In genomic region chr19:34191645-34192007, GRCm38 (mm10) we compare ENCODE assay signal across 8 mouse cellular contexts. TPM values are rescaled to one million over a fixed set of nuclear protein-coding genes. Genes with fewer than 3 reads are reported as not detected.
DNase-seq lines count a peak whose midpoint lies in the region; ATAC-seq lines count a peak whose summit lies in the region.

No protein-coding gene starts in this region.

- H3K27ac ChIP-seq in liver, embryonic 11.5 days (ENCODE audit: low read depth, low read length): no peak overlapping the region
- no peak overlapping the region for H3K27ac ChIP-seq in embryonic facial prominence, embryonic 15.5 days (replicated peaks)
- H3K27ac ChIP-seq in intestine, embryonic 16.5 days (ENCODE audit: low read length): 0 out of 2 replicates have a peak overlapping the region, but pooled peaks have one; percentile 84
- H3K27ac ChIP-seq in neural tube, embryonic 13.5 days (replicated peaks): peak overlapping the region; percentile 68; the same call in 1 of the 2 replicates

- no peaks in the 10 kb centered on the region for H3K36me3 ChIP-seq in liver, embryonic 11.5 days (ENCODE audit: control insufficient read depth, insufficient read depth, low read length)
- H3K36me3 ChIP-seq in embryonic facial prominence, embryonic 15.5 days: no peaks in the 10 kb centered on the region
- no peaks in the 10 kb centered on the region for H3K36me3 ChIP-seq in intestine, embryonic 16.5 days (ENCODE audit: control insufficient read depth, insufficient read depth, low read length)
- H3K36me3 ChIP-seq in neural tube, embryonic 13.5 days: no peaks in the 10 kb centered on the region

- peak overlapping the region; percentile 70 for H3K4me3 ChIP-seq in liver, embryonic 11.5 days (ENCODE audit: low read depth, low read length)
- H3K4me3 ChIP-seq in embryonic facial prominence, embryonic 15.5 days (replicated peaks): peak overlapping the region; percentile 63
- peak overlapping the region; percentile 78 for H3K4me3 ChIP-seq in intestine, embryonic 16.5 days (ENCODE audit: low read length)
- H3K4me3 ChIP-seq in neural tube, embryonic 13.5 days: peak overlapping the region; percentile 60

- peak overlapping the region; percentile 76 for H3K4me2 ChIP-seq in liver, embryonic 11.5 days
- H3K4me2 ChIP-seq in embryonic facial prominence, embryonic 15.5 days (replicated peaks): peak overlapping the region; percentile 95
- H3K4me2 ChIP-seq in intestine, embryonic 16.5 days (ENCODE audit: low read depth, low read length): peak overlapping the region; percentile 87
- H3K4me2 ChIP-seq in neural tube, embryonic 13.5 days: peak overlapping the region; percentile 87

- H3K4me1 ChIP-seq in liver, embryonic 11.5 days (replicated peaks; ENCODE audit: control insufficient read depth, insufficient read depth, low read length): 0 out of 2 replicates have a peak, but pooled peaks cover 5% of the 10 kb centered on the region
- H3K4me1 ChIP-seq in embryonic facial prominence, embryonic 15.5 days: peaks cover 26% of the 10 kb centered on the region
- H3K4me1 ChIP-seq in intestine, embryonic 16.5 days (ENCODE audit: control insufficient read depth, insufficient read depth, low read length): peaks cover 3% of the 10 kb centered on the region; the same call in 1 of the 2 replicates
- peaks cover 8% of the 10 kb centered on the region; the same call in 1 of the 2 replicates for H3K4me1 ChIP-seq in neural tube, embryonic 13.5 days (replicated peaks)

- no peaks in the 10 kb centered on the region for H3K27me3 ChIP-seq in liver, embryonic 11.5 days (replicated peaks; ENCODE audit: control insufficient read depth, insufficient read depth, low read length)
- H3K27me3 ChIP-seq in embryonic facial prominence, embryonic 15.5 days: no peaks in the 10 kb centered on the region
- no peaks in the 10 kb centered on the region for H3K27me3 ChIP-seq in intestine, embryonic 16.5 days (replicated peaks; ENCODE audit: control insufficient read depth, insufficient read depth, low read length)
- H3K27me3 ChIP-seq in neural tube, embryonic 13.5 days: no peaks in the 10 kb centered on the region

- H3K9me3 ChIP-seq in liver, embryonic 11.5 days (ENCODE audit: control insufficient read depth, low read length): no peaks in the 10 kb centered on the region
- H3K9me3 ChIP-seq in embryonic facial prominence, embryonic 15.5 days (replicated peaks): no peaks in the 10 kb centered on the region
- H3K9me3 ChIP-seq in intestine, embryonic 16.5 days (ENCODE audit: control insufficient read depth, low read length): no peaks in the 10 kb centered on the region
- no peaks in the 10 kb centered on the region for H3K9me3 ChIP-seq in neural tube, embryonic 13.5 days

- H3K9ac ChIP-seq in liver, embryonic 11.5 days (ENCODE audit: low read depth, low read length): peak overlapping the region; percentile 68; the same call in 1 of the 2 replicates
- H3K9ac ChIP-seq in embryonic facial prominence, embryonic 15.5 days: no peak overlapping the region
- H3K9ac ChIP-seq in intestine, embryonic 16.5 days (ENCODE audit: low read depth, low read length): peak overlapping the region; percentile 87
- peak overlapping the region; percentile 76 for H3K9ac ChIP-seq in neural tube, embryonic 13.5 days

- ATAC-seq in liver, embryonic 11.5 days (replicated peaks; ENCODE audit: low FRiP score): no peak
- no peak; the same call in 1 of the 2 replicates for ATAC-seq in embryonic facial prominence, embryonic 15.5 days (ENCODE audit: insufficient number of reproducible peaks, low FRiP score, low TSS enrichment, low read depth)
- ATAC-seq in intestine, embryonic 16.5 days: no peak
- ATAC-seq in neural tube, embryonic 13.5 days (ENCODE audit: low read depth): peak; percentile 44

- 31% methylated on average over 10 of the region's 10 CpGs for WGBS in liver, embryonic 11.5 days
- 16% methylated on average over 10 of the region's 10 CpGs for WGBS in embryonic facial prominence, embryonic 15.5 days
- 30% methylated on average over 10 of the region's 10 CpGs for WGBS in intestine, embryonic 16.5 days
- WGBS in neural tube, embryonic 13.5 days: 25% methylated on average over 10 of the region's 10 CpGs

- DNase-seq in liver, embryonic 11.5 days (ENCODE audit: low spot score): no peak
- DNase-seq in liver: no peak
- DNase-seq in spleen, postnatal 10 days (ENCODE audit: low spot score in 2 of 2): no peak
- no peak for DNase-seq in left cerebral cortex, adult 8-10 months (ENCODE audit: low spot score in 2 of 2)
- no peak for DNase-seq in MN1 (ENCODE audit: low spot score)

RNA-seq across cellular contexts. Expression of gene Stambpl1, which starts 0.4 kb away (rescaled TPM):
- 4.9 and 5.7 TPM in 2 replicates for polyA plus RNA-seq in liver, embryonic 11.5 days (2014; fragmentation: Nextera tagmentation; extraction: Ambion mirVana)
- 10.1 and 12.6 TPM in 2 replicates for polyA plus RNA-seq in embryonic facial prominence, embryonic 15.5 days (2015; fragmentation: Nextera tagmentation; extraction: Ambion mirVana)
- polyA plus RNA-seq in intestine, embryonic 16.5 days (2015; fragmentation: Nextera tagmentation; extraction: Ambion mirVana): 22.9 and 24.3 TPM in 2 replicates
- polyA plus RNA-seq in neural tube, embryonic 13.5 days (2015; fragmentation: Nextera tagmentation; extraction: Ambion mirVana): 12.7 and 16.7 TPM in 2 replicates
- 10 to 100 TPM; 19.1 to 21.7 (median 20.7) TPM for total RNA-seq in left cerebral cortex, adult 8-10 months (2022)

RNA-seq across cellular contexts. Expression of gene Ankrd22, which starts 25.8 kb away (rescaled TPM):
- not detected in 2 replicates for polyA plus RNA-seq in liver, embryonic 11.5 days (2014; fragmentation: Nextera tagmentation; extraction: Ambion mirVana)
- polyA plus RNA-seq in embryonic facial prominence, embryonic 15.5 days (2015; fragmentation: Nextera tagmentation; extraction: Ambion mirVana): 7.3 and 8.2 TPM in 2 replicates
- 2.6 TPM in 2 replicates for polyA plus RNA-seq in intestine, embryonic 16.5 days (2015; fragmentation: Nextera tagmentation; extraction: Ambion mirVana)
- not detected in 2 replicates for polyA plus RNA-seq in neural tube, embryonic 13.5 days (2015; fragmentation: Nextera tagmentation; extraction: Ambion mirVana)
- total RNA-seq in left cerebral cortex, adult 8-10 months (2022): under 1 TPM in 3 of 4 experiments, not detected in 1; 0.30 to 0.65 (median 0.36) TPM

Comparison
In these comparisons a context has a peak if more than half of its experiments do, and no peak if none do; other contexts are left out.
1. H3K27ac ChIP-seq: peak in intestine, embryonic 16.5 days (single experiment) and neural tube, embryonic 13.5 days (single experiment); none in liver, embryonic 11.5 days (single experiment) and embryonic facial prominence, embryonic 15.5 days (single experiment).
2. Peak in every context shown above with its lines, with median percentiles within 50 percentile points of each other: H3K4me2 ChIP-seq and H3K4me3 ChIP-seq.